Mouse (Mus musculus): ENCODE results near the gene Chst11.

GRCm38 (mm10) chr10:83168303-83169056, 183.2 kb downstream of the Chst11 start:
- TF ChIP-seq MAX (IDR thresholded peaks at IDR 0.05; ENCODE audit: low read length) (no peak), USF2 (IDR thresholded peaks at IDR 0.05; ENCODE audit: borderline replicate concordance in 1 of 2, insufficient read depth in 1 of 2, low read depth in 1 of 2, low read length in 2 of 2) (no peak)
